Mouse (Mus musculus): ENCODE measurements around the gene Dzip1. TPM values are rescaled to one million over a fixed set of nuclear protein-coding genes. Genes with fewer than 3 reads are reported as not detected.

Dzip1 gene
- total RNA-seq, 2 experiments from 2014 or later = 3.0 to 4.1 TPM

GRCm38 (mm10) chr14:118842353-118842752 is 82.9 kb downstream of the Dzip1 start:
- no peak for DNase-seq
- intact Hi-C loops (cut with DNase I) = no loop called here

- no peak for DNase-seq
- intact Hi-C loops (cut with DNase I) = no loop called here
Observed at GRCm38 (mm10) chr14:118840027-118840426, 85.2 kb downstream of the Dzip1 start.

- DNase-seq = peak; percentile 20 to 37
- intact Hi-C loops (cut with DNase I) = no loop called here
Observed at GRCm38 (mm10) chr14:118839416-118839815, 85.8 kb downstream of the Dzip1 start.

GRCm38 (mm10) chr14:118838556-118839120 is 86.6 kb downstream of the Dzip1 start:
- intact Hi-C loops (cut with DNase I) = no loop called here
- DNase-seq = no peak

- no peak for DNase-seq
- intact Hi-C loops (cut with DNase I) = no loop called here
Observed at GRCm38 (mm10) chr14:118836754-118837153, 88.5 kb downstream of the Dzip1 start.

GRCm38 (mm10) chr14:118836145-118836544 is 89.1 kb downstream of the Dzip1 start:
- DNase-seq = no peak
- intact Hi-C loops (cut with DNase I) = no loop called here

GRCm38 (mm10) chr14:118834313-118834712 is 90.9 kb downstream of the Dzip1 start:
- DNase-seq = no peak
- intact Hi-C loops (cut with DNase I) = no loop called here

GRCm38 (mm10) chr14:118833241-118833640 is 92.0 kb downstream of the Dzip1 start:
- DNase-seq = no peak
- intact Hi-C loops (cut with DNase I) = no loop called here

GRCm38 (mm10) chr14:118831597-118831996 is 93.7 kb downstream of the Dzip1 start:
- intact Hi-C loops (cut with DNase I) = no loop called here

GRCm38 (mm10) chr14:118829331-118830095 is 95.7 kb downstream of the Dzip1 start:
- DNase-seq = no peak
- intact Hi-C loops (cut with DNase I) = no loop called here

More at GRCm38 (mm10) chr14:118831597-118831996, 93.7 kb downstream of the Dzip1 start:
- DNase-seq = no peak

GRCm38 (mm10) chr14:118827283-118827904 is 97.9 kb downstream of the Dzip1 start:
- intact Hi-C loops (cut with DNase I) = no loop called here

GRCm38 (mm10) chr14:118826346-118826745 is 98.9 kb downstream of the Dzip1 start:
- intact Hi-C loops (cut with DNase I) = no loop called here
- DNase-seq = no peak

More at GRCm38 (mm10) chr14:118827283-118827904, 97.9 kb downstream of the Dzip1 start:
- no peak for DNase-seq

Other genes starting within 250 kb of the Dzip1 start
- 1 to 10 TPM; 9.6 to 9.9 TPM for gene Abcc4, start 219.2 kb downstream of the Dzip1 start, total RNA-seq (2021)
- gene Cldn10, start 137.6 kb downstream of the Dzip1 start, total RNA-seq (2021) = under 1 TPM; 0.29 to 0.41 TPM
- gene Dnajc3, start 12.5 kb upstream of the Dzip1 start, total RNA-seq (2021) = 10 to 100 TPM; 26.2 to 28.5 TPM
- gene Uggt2, start 174.0 kb upstream of the Dzip1 start, total RNA-seq (2021) = 1 to 10 TPM; 5.3 to 7.3 TPM
- not detected for gene Hs6st3, start 212.9 kb upstream of the Dzip1 start, total RNA-seq (2021)

All from heart, postnatal 14 days (tissue).